ENCODE assay signal across 7 mouse cellular contexts in the genomic region with DNA sequence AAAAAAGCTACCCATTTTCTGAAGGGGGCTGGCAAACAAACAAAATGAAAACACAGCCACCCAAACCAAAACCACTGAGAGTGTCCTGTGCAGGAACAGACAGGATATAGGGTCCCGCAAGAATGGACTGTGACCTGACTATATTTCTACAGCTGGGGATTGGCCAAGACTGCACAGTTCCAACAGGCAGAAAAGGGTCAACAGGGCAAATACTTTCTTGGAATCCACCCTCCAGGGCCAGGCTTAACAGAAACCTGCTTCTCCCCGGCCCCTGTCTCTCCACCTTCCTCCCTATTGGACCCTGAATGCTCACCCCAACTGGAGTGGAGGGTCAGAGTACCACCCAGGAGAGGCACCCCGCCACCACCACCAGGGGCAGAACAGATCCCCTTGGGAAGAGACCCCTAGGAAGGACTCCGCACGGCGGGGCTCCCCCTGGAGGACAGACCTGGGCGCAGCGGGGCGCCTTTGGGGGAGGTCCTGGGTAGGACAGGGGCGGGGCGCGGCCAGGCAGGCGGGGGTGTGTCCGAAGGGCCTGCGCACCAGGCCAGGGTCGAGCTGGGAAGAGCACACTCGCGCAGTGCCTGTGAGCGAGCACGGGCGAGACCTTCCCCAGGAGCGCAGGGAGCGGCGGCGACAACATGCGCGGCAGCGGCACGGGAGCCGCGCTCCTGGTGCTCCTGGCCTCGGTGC. TPM values are rescaled to one million over a fixed set of nuclear protein-coding genes. Genes with fewer than 3 reads are reported as not detected.
A peak's percentile ranks its signal among the peaks of the same experiment; 100 is the strongest.
DNase-seq lines count a peak whose midpoint lies in the region; ATAC-seq lines count a peak whose summit lies in the region.

A gene (plus strand): TSS at position 566 of the 693 bp plus-strand sequence.

- intact Hi-C loops in gastrocnemius, postnatal 14 days (cut with DNase I; ENCODE audit: low total_unique reads): no loop called here

- peak within 1 kb of the TSS; percentile 65 for H3K27ac ChIP-seq in hindbrain, embryonic 14.5 days
- no peak within 1 kb of the TSS for H3K27ac ChIP-seq in limb, embryonic 13.5 days
- H3K27ac ChIP-seq in midbrain, embryonic 11.5 days (ENCODE audit: low read depth, low read length): peak within 1 kb of the TSS; percentile 85
- H3K27ac ChIP-seq in stomach, embryonic 15.5 days: no peak within 1 kb of the TSS

- peak; percentile 83 to 87 for DNase-seq in adrenal gland, adult 18-20 months (ENCODE audit: low spot score in 2 of 2)
- DNase-seq in gastrocnemius, postnatal 14 days: peak; percentile 75
- peak; percentile 71 for DNase-seq in hindbrain, embryonic 14.5 days (ENCODE audit: low spot score)
- DNase-seq in midbrain, embryonic 11.5 days (ENCODE audit: low spot score, missing footprints): peak; percentile 99

- no peaks in the 10 kb centered on the region for H3K27me3 ChIP-seq in hindbrain, embryonic 14.5 days (ENCODE audit: control insufficient read depth, insufficient read depth, low read length)
- H3K27me3 ChIP-seq in limb, embryonic 13.5 days: peaks cover 26% of the 10 kb centered on the region
- H3K27me3 ChIP-seq in midbrain, embryonic 11.5 days (ENCODE audit: control insufficient read depth, insufficient read depth, low read length): no peaks in the 10 kb centered on the region
- no peaks in the 10 kb centered on the region for H3K27me3 ChIP-seq in stomach, embryonic 15.5 days (replicated peaks)

- H3K4me2 ChIP-seq in hindbrain, embryonic 14.5 days (replicated peaks): peak within 1 kb of the TSS; percentile 97
- H3K4me2 ChIP-seq in limb, embryonic 13.5 days (replicated peaks): peak within 1 kb of the TSS; percentile 98
- peak within 1 kb of the TSS; percentile 85 for H3K4me2 ChIP-seq in midbrain, embryonic 11.5 days
- peak within 1 kb of the TSS; percentile 99 for H3K4me2 ChIP-seq in stomach, embryonic 15.5 days

- H3K4me1 ChIP-seq in hindbrain, embryonic 14.5 days (replicated peaks; ENCODE audit: control insufficient read depth, insufficient read depth, low read length): peaks cover 17% of the 10 kb centered on the region
- peaks cover 30% of the 10 kb centered on the region for H3K4me1 ChIP-seq in limb, embryonic 13.5 days
- H3K4me1 ChIP-seq in midbrain, embryonic 11.5 days (ENCODE audit: control insufficient read depth, insufficient read depth, low read length): peaks cover 18% of the 10 kb centered on the region
- peaks cover 14% of the 10 kb centered on the region; the same call in 1 of the 2 replicates for H3K4me1 ChIP-seq in stomach, embryonic 15.5 days

- H3K36me3 ChIP-seq in hindbrain, embryonic 14.5 days (replicated peaks; ENCODE audit: control insufficient read depth, insufficient read depth): no peaks in the 10 kb centered on the region
- no peaks in the 10 kb centered on the region for H3K36me3 ChIP-seq in limb, embryonic 13.5 days
- H3K36me3 ChIP-seq in midbrain, embryonic 11.5 days (ENCODE audit: control insufficient read depth, insufficient read depth, low read length): no peaks in the 10 kb centered on the region
- H3K36me3 ChIP-seq in stomach, embryonic 15.5 days: no peaks in the 10 kb centered on the region

- H3K4me3 ChIP-seq in hindbrain, embryonic 14.5 days (replicated peaks; ENCODE audit: low read length): peak within 1 kb of the TSS; percentile 73
- H3K4me3 ChIP-seq in limb, embryonic 13.5 days: peak within 1 kb of the TSS; percentile 77
- peak within 1 kb of the TSS; percentile 86 for H3K4me3 ChIP-seq in midbrain, embryonic 11.5 days (ENCODE audit: low read depth, low read length)
- peak within 1 kb of the TSS; percentile 67 for H3K4me3 ChIP-seq in stomach, embryonic 15.5 days (replicated peaks)

- H3K9ac ChIP-seq in hindbrain, embryonic 14.5 days: peak within 1 kb of the TSS; percentile 87
- peak within 1 kb of the TSS; percentile 78 for H3K9ac ChIP-seq in limb, embryonic 13.5 days
- peak within 1 kb of the TSS; percentile 85 for H3K9ac ChIP-seq in midbrain, embryonic 11.5 days (ENCODE audit: low read length)
- H3K9ac ChIP-seq in stomach, embryonic 15.5 days: peak within 1 kb of the TSS; percentile 52

- WGBS in hindbrain, embryonic 14.5 days: 2% methylated on average over 31 of the region's 32 CpGs
- 1% methylated on average over 32 of the region's 32 CpGs for WGBS in limb, embryonic 13.5 days
- 2% methylated on average over 32 of the region's 32 CpGs for WGBS in midbrain, embryonic 11.5 days
- WGBS in stomach, embryonic 15.5 days: 2% methylated on average over 30 of the region's 32 CpGs

- H3K9me3 ChIP-seq in hindbrain, embryonic 14.5 days (ENCODE audit: control insufficient read depth, low read length): no peaks in the 10 kb centered on the region
- H3K9me3 ChIP-seq in limb, embryonic 13.5 days: no peaks in the 10 kb centered on the region
- no peaks in the 10 kb centered on the region for H3K9me3 ChIP-seq in midbrain, embryonic 11.5 days (ENCODE audit: control insufficient read depth, low read length)
- H3K9me3 ChIP-seq in stomach, embryonic 15.5 days: no peaks in the 10 kb centered on the region

- peak; percentile 96 for ATAC-seq in common myeloid progenitor, adult 5-6 weeks (replicated peaks; ENCODE audit: low read depth, poor library complexity, severe bottlenecking)
- peak; percentile 91 for ATAC-seq in hindbrain, embryonic 14.5 days (ENCODE audit: low FRiP score)
- ATAC-seq in limb, embryonic 13.5 days (ENCODE audit: low FRiP score, low read depth): peak; percentile 88
- peak; percentile 92 for ATAC-seq in midbrain, embryonic 11.5 days (ENCODE audit: low FRiP score)
- ATAC-seq in stomach, embryonic 15.5 days (ENCODE audit: insufficient read depth, low FRiP score, low read depth): peak; percentile 93

RNA-seq across cellular contexts. Expression of the gene that starts here (rescaled TPM):
- total RNA-seq in adrenal gland, adult 18-20 months (2021): 10 to 100 TPM; 11.9 to 15.1 TPM
- total RNA-seq in common myeloid progenitor, adult 5-6 weeks (2017): not detected in 2 replicates
- under 1 TPM; 0.20 to 0.45 TPM for total RNA-seq in gastrocnemius, postnatal 14 days (2021)
- polyA plus RNA-seq in hindbrain, embryonic 14.5 days (2014; fragmentation: Nextera tagmentation; extraction: Ambion mirVana): 10.5 and 15.4 TPM in 2 replicates
- polyA plus RNA-seq in limb, embryonic 13.5 days (2015; fragmentation: Nextera tagmentation; extraction: Ambion mirVana): 2.8 and 3.3 TPM in 2 replicates
- polyA plus RNA-seq in midbrain, embryonic 11.5 days (2014; fragmentation: Nextera tagmentation; extraction: Ambion mirVana): 21.3 and 23.7 TPM in 2 replicates
- 4.3 and 4.4 TPM in 2 replicates for polyA plus RNA-seq in stomach, embryonic 15.5 days (2015; fragmentation: Nextera tagmentation; extraction: Ambion mirVana)

Comparison
In these comparisons a context has a peak if more than half of its experiments do, and no peak if none do; other contexts are left out.
1. RNA of the gene that starts here (total RNA-seq): 11.9 to 15.1 TPM in adrenal gland, adult 18-20 months; 0.20 to 0.45 TPM in gastrocnemius, postnatal 14 days and not detected in common myeloid progenitor, adult 5-6 weeks; every median in the first group is over 4 times any median in the second.
2. Peak in ATAC-seq in common myeloid progenitor, adult 5-6 weeks; RNA of the gene not detected or under 1 TPM.
3. Peak in DNase-seq in gastrocnemius, postnatal 14 days; RNA of the gene not detected or under 1 TPM.
4. H3K27ac ChIP-seq: peak in hindbrain, embryonic 14.5 days (single experiment) and midbrain, embryonic 11.5 days (single experiment); none in limb, embryonic 13.5 days (single experiment) and stomach, embryonic 15.5 days (single experiment).
5. Peak in every context shown above with its lines, with median percentiles within 50 percentile points of each other: DNase-seq, ATAC-seq, H3K4me2 ChIP-seq, H3K4me3 ChIP-seq and H3K9ac ChIP-seq.